Mouse (Mus musculus): ENCODE measurements at regions not wholly inside any gene's neighbourhood (a gene's known extent, or its start where the extent isn't known, plus 50 kb on each side); places are given as distances from the start of the nearest gene placed in this dataset.

GRCm38 (mm10) chr16:30155070-30155469 lies 90.9 kb downstream of the Hes1 start:
- H3K36me3 ChIP-seq (ENCODE audit: control insufficient read depth, insufficient read depth, low read length): no peaks in the 10 kb centered on the region
- WGBS: 13% methylated on average over 6 of the region's 6 CpGs
- H3K27ac ChIP-seq (replicated peaks): no peak overlapping the region
- TF ChIP-seq EP300 (optimal IDR thresholded peaks at IDR 0.05) (no peak), CTCF (IDR thresholded peaks at IDR 0.05; ENCODE audit: low read depth) (no peak)
- H3K9me3 ChIP-seq (ENCODE audit: control insufficient read depth, low read length): no peaks in the 10 kb centered on the region
- no peaks in the 10 kb centered on the region for H3K27me3 ChIP-seq (ENCODE audit: control insufficient read depth, insufficient read depth, low read length)
- no peak overlapping the region for H3K4me3 ChIP-seq (ENCODE audit: low read depth, low read length)
- no peak for DNase-seq (ENCODE audit: low spot score)
- no peak overlapping the region for H3K4me2 ChIP-seq (replicated peaks; ENCODE audit: low read depth)
- no peak for ATAC-seq (ENCODE audit: low FRiP score, low TSS enrichment)
- H3K9ac ChIP-seq (ENCODE audit: low read length): no peak overlapping the region
- H3K4me1 ChIP-seq (replicated peaks; ENCODE audit: control insufficient read depth, insufficient read depth): no peaks in the 10 kb centered on the region

GRCm38 (mm10) chr16:30155486-30156246 lies 91.5 kb downstream of the Hes1 start:
- no peaks in the 10 kb centered on the region for H3K9me3 ChIP-seq (ENCODE audit: control insufficient read depth, low read length)
- no peaks in the 10 kb centered on the region for H3K36me3 ChIP-seq (ENCODE audit: control insufficient read depth, insufficient read depth, low read length)
- H3K27me3 ChIP-seq (ENCODE audit: control insufficient read depth, insufficient read depth, low read length): no peaks in the 10 kb centered on the region
- no peak overlapping the region for H3K9ac ChIP-seq (ENCODE audit: low read length)
- DNase-seq (ENCODE audit: low spot score): no peak
- no peak overlapping the region for H3K4me3 ChIP-seq (ENCODE audit: low read depth, low read length)
- no peaks in the 10 kb centered on the region for H3K4me1 ChIP-seq (replicated peaks; ENCODE audit: control insufficient read depth, insufficient read depth)
- 32% methylated on average over 6 of the region's 6 CpGs for WGBS
- ATAC-seq (ENCODE audit: low FRiP score, low TSS enrichment): 0 out of 2 replicates have a peak, but pooled peaks have one; percentile 10
- no peak overlapping the region for H3K4me2 ChIP-seq (replicated peaks; ENCODE audit: low read depth)
- no peak overlapping the region for H3K27ac ChIP-seq (replicated peaks)
- TF ChIP-seq CTCF (IDR thresholded peaks at IDR 0.05; ENCODE audit: low read depth) (no peak), EP300 (optimal IDR thresholded peaks at IDR 0.05) (no peak)

DNA sequence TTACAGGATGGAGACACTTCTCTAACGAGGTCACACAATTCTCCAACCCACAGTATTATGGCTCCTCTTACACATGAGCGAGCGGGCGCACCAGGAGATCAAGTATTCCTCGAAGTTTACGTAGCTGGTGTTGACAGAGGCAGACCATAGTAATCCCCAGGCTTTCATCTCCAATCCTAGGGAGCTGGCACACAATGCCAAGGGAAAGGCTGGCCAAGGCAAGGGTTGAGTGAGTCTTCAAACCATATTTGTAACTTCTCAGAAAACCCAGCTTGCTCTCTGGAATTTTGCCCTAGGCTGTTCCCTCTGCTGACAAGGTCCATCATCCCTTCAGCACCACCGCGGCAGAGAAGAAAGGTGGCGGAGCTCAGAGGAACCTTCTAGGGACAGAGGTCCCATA lies 94.0 kb downstream of the Hes1 start:
- Histone ChIP-seq H3K36me3 (ENCODE audit: control insufficient read depth, insufficient read depth, low read length) (no peaks in the 10 kb centered on the region), H3K27me3 (ENCODE audit: control insufficient read depth, insufficient read depth, low read length) (no peaks in the 10 kb centered on the region), H3K9ac (ENCODE audit: low read length) (no peak overlapping the region), H3K9me3 (ENCODE audit: control insufficient read depth, low read length) (no peaks in the 10 kb centered on the region), H3K4me2 (replicated peaks; ENCODE audit: low read depth) (no peak overlapping the region), H3K27ac (replicated peaks) (no peak overlapping the region), H3K4me1 (replicated peaks; ENCODE audit: control insufficient read depth, insufficient read depth) (no peaks in the 10 kb centered on the region), H3K4me3 (ENCODE audit: low read depth, low read length) (no peak overlapping the region)
- 82% methylated on average over 9 of the region's 9 CpGs for WGBS
- no peak for DNase-seq (ENCODE audit: low spot score)
- TF ChIP-seq EP300 (optimal IDR thresholded peaks at IDR 0.05) (no peak), CTCF (IDR thresholded peaks at IDR 0.05; ENCODE audit: low read depth) (no peak)
- no peak for ATAC-seq (ENCODE audit: low FRiP score, low TSS enrichment)

DNA sequence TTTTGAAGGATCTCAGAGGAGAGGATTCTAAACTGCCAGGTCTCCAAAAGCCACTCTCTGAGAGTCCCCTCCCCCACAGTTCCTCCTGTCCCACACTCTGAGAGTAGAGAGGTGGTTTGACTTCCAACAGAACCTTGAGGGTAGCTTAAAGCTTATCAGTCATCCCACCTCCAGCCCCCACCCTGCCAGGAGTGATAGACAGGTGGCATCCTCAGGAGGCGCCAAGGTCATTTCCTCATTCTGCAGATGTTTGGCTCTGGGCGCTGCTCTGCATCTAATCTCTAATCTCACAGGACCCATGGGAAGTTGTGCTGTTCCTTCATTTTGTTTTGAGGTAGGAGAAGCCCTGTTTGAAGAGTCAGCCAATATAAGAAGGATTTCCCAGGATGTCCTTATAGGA lies 96.2 kb downstream of the Hes1 start:
- H3K27ac ChIP-seq (replicated peaks): no peak overlapping the region
- H3K36me3 ChIP-seq (ENCODE audit: control insufficient read depth, insufficient read depth, low read length): no peaks in the 10 kb centered on the region
- H3K4me1 ChIP-seq (replicated peaks; ENCODE audit: control insufficient read depth, insufficient read depth): no peaks in the 10 kb centered on the region
- ATAC-seq (ENCODE audit: low FRiP score, low TSS enrichment): no peak
- no peaks in the 10 kb centered on the region for H3K27me3 ChIP-seq (ENCODE audit: control insufficient read depth, insufficient read depth, low read length)
- TF ChIP-seq CTCF (IDR thresholded peaks at IDR 0.05; ENCODE audit: low read depth) (no peak), EP300 (optimal IDR thresholded peaks at IDR 0.05) (no peak)
- no peak overlapping the region for H3K4me3 ChIP-seq (ENCODE audit: low read depth, low read length)
- no peak overlapping the region for H3K9ac ChIP-seq (ENCODE audit: low read length)
- DNase-seq (ENCODE audit: low spot score): no peak
- H3K4me2 ChIP-seq (replicated peaks; ENCODE audit: low read depth): no peak overlapping the region
- no peaks in the 10 kb centered on the region for H3K9me3 ChIP-seq (ENCODE audit: control insufficient read depth, low read length)
- WGBS: 37% methylated on average over 2 of the region's 2 CpGs

DNA sequence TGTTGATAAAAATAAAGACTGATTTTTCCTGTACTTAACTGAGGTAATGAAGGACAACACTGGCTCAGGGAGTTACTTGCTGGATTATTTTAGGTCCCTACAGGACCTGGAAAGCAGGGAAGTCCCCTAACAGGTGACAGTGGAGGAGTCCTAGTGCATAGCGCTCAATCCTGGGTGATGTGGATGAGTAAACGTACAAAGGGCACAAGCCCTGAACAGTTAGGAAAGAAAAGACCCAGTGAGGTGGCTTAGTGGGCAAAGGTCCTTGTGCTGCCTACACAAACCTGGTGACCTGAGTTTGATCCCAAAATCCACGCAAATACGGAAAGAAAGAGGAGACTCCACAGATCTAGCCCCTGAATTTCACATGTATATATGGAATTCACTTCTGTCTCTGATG lies 99.1 kb downstream of the Hes1 start:
- H3K4me2 ChIP-seq (replicated peaks; ENCODE audit: low read depth): no peak overlapping the region
- no peak overlapping the region for H3K27ac ChIP-seq (replicated peaks)
- no peaks in the 10 kb centered on the region for H3K9me3 ChIP-seq (ENCODE audit: control insufficient read depth, low read length)
- no peak for ATAC-seq (ENCODE audit: low FRiP score, low TSS enrichment)
- no peaks in the 10 kb centered on the region for H3K27me3 ChIP-seq (ENCODE audit: control insufficient read depth, insufficient read depth, low read length)
- TF ChIP-seq CTCF (IDR thresholded peaks at IDR 0.05; ENCODE audit: low read depth) (no peak), EP300 (optimal IDR thresholded peaks at IDR 0.05) (no peak)
- WGBS: 82% methylated on average over 4 of the region's 4 CpGs
- no peaks in the 10 kb centered on the region for H3K4me1 ChIP-seq (replicated peaks; ENCODE audit: control insufficient read depth, insufficient read depth)
- H3K36me3 ChIP-seq (ENCODE audit: control insufficient read depth, insufficient read depth, low read length): no peaks in the 10 kb centered on the region
- no peak for DNase-seq (ENCODE audit: low spot score)
- no peak overlapping the region for H3K4me3 ChIP-seq (ENCODE audit: low read depth, low read length)
- no peak overlapping the region for H3K9ac ChIP-seq (ENCODE audit: low read length)

DNA sequence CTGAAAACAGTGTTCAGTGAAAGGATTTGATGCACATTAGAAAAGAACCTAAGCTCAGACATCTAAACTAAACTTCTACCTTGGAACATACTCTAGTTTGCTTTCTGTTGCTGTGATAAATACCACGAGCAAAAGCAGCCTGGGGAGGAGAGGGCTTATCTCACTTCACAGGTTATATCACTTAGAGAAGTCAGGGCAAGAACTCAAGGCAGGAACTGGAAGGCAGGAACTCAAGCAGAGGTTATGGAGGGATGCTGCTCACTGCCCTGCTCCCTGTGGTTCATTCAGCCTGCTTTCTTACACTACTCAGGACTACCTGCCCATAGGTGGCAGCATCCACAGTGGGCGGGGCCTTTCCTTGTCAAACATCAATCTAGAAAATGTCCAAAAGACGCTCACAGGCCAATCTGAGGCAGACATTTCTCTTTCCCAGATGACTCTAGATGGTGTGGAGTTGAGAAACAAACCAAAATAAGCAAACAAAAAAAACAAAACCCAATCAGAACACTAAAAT lies 101.5 kb downstream of the Hes1 start:
- Histone ChIP-seq H3K36me3 (ENCODE audit: control insufficient read depth, insufficient read depth, low read length) (no peaks in the 10 kb centered on the region), H3K4me2 (replicated peaks; ENCODE audit: low read depth) (no peak overlapping the region), H3K27me3 (ENCODE audit: control insufficient read depth, insufficient read depth, low read length) (no peaks in the 10 kb centered on the region), H3K4me3 (ENCODE audit: low read depth, low read length) (no peak overlapping the region), H3K27ac (replicated peaks) (no peak overlapping the region), H3K9me3 (ENCODE audit: control insufficient read depth, low read length) (no peaks in the 10 kb centered on the region), H3K9ac (ENCODE audit: low read length) (no peak overlapping the region), H3K4me1 (replicated peaks; ENCODE audit: control insufficient read depth, insufficient read depth) (no peaks in the 10 kb centered on the region)
- ATAC-seq (ENCODE audit: low FRiP score, low TSS enrichment) (no peak), DNase-seq (ENCODE audit: low spot score) (no peak)
- no peak for TF ChIP-seq EP300 (optimal IDR thresholded peaks at IDR 0.05)
- TF ChIP-seq CTCF (IDR thresholded peaks at IDR 0.05; ENCODE audit: low read depth): no peak; the same call in 1 of the 2 replicates
- 68% methylated on average over 3 of the region's 3 CpGs for WGBS

All from stomach, postnatal 0 days (tissue).